In the genomic region with DNA sequence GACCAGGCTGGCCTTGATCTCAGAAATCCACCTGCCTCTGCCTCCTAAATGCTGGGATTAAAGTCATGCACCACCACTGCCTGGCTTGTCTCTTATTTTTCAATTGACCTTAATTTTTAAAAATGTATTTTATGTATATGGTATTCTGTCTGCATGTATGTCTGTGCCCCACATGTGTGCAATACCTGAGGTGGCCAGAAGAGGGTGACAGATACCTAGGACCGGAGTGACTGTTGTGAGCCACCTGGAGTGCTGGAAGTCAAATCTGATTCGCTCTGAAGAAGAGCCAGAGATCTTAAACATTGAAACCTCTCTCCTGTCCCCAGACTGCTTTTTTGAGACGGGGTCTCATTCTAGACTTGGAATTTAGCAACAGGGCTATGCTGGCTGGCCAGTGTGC, we compare ENCODE assay signal across 14 mouse cellular contexts. TPM values are rescaled to one million over a fixed set of nuclear protein-coding genes. Genes with fewer than 3 reads are reported as not detected.
DNase-seq lines count a peak whose midpoint lies in the region; ATAC-seq and TF ChIP-seq lines count a peak whose summit lies in the region.
"Had no signal": no experiment of that assay in that cellular context is flagged by ENCODE, and none has a peak within 500 bp of the region (broad histone marks: within the 10 kb centered on the region; RNA-seq: fewer than 3 reads in every experiment).

No protein-coding gene starts in this region.

- no peaks in the 10 kb centered on the region for H3K9me3 ChIP-seq in liver, embryonic 12.5 days (replicated peaks)
- no peaks in the 10 kb centered on the region for H3K9me3 ChIP-seq in G1E (replicated peaks)
- H3K9me3 ChIP-seq: embryonic facial prominence, embryonic 13.5 days; midbrain, embryonic 10.5 days had no signal

- H3K4me1 ChIP-seq in liver, embryonic 12.5 days = no peaks in the 10 kb centered on the region
- H3K4me1 ChIP-seq in G1E (ENCODE audit: insufficient read depth, low read depth, low read length) = no peaks in the 10 kb centered on the region
- H3K4me1 ChIP-seq: embryonic facial prominence, embryonic 13.5 days had no signal

- 0 out of 2 replicates have a peak, but pooled peaks have one; percentile 21 for TF ChIP-seq CTCF in G1E (IDR thresholded peaks at IDR 0.05; ENCODE audit: low read depth, low read length)

- no peak for ATAC-seq in liver, embryonic 12.5 days
- ATAC-seq in G1E (ENCODE audit: extremely low read depth, insufficient number of reproducible peaks, low FRiP score, poor library complexity, severe bottlenecking) = no peak
- ATAC-seq: hindbrain, embryonic 16.5 days had no signal

- no peak overlapping the region for H3K9ac ChIP-seq in liver, embryonic 12.5 days
- H3K9ac ChIP-seq: embryonic facial prominence, embryonic 13.5 days had no signal

- H3K27me3 ChIP-seq in liver, embryonic 12.5 days (replicated peaks) = peaks cover 3% of the 10 kb centered on the region; the same call in 1 of the 2 replicates
- peaks cover 14% of the 10 kb centered on the region for H3K27me3 ChIP-seq in G1E (ENCODE audit: insufficient read depth, low read length)
- H3K27me3 ChIP-seq: embryonic facial prominence, embryonic 13.5 days had no signal

- H3K27ac ChIP-seq in liver, embryonic 12.5 days = no peak overlapping the region
- H3K27ac ChIP-seq: embryonic facial prominence, embryonic 13.5 days; midbrain, embryonic 10.5 days had no signal

- H3K36me3 ChIP-seq in liver, embryonic 12.5 days = no peaks in the 10 kb centered on the region
- H3K36me3 ChIP-seq in G1E (replicated peaks) = no peaks in the 10 kb centered on the region
- H3K36me3 ChIP-seq: embryonic facial prominence, embryonic 13.5 days; midbrain, embryonic 10.5 days had no signal

- intact Hi-C loops in heart, postnatal 36 days (cut with DNase I) = no loop called here

- H3K4me3 ChIP-seq in liver, embryonic 12.5 days = no peak overlapping the region
- no peak overlapping the region for H3K4me3 ChIP-seq in G1E (ENCODE audit: low read depth, low read length)
- H3K4me3 ChIP-seq: embryonic facial prominence, embryonic 13.5 days; midbrain, embryonic 10.5 days had no signal

- DNase-seq in liver (peak; percentile 53), G1E (ENCODE audit: low spot score) (no peak)
- peak; percentile 51 for DNase-seq in c-Kit-positive CD71-positive TER-119-positive erythroid progenitor cells, embryonic 14.5 days (ENCODE audit: low spot score)
- peak; percentile 45 to 76 for DNase-seq in spleen, postnatal 4 days (ENCODE audit: low spot score in 2 of 2)
- DNase-seq in gastrocnemius, postnatal 10 days = no peak
- DNase-seq in layer of hippocampus, postnatal 25 days (ENCODE audit: extremely low spot score in 1 of 2, low spot score in 1 of 2) = no peak
- DNase-seq in heart, postnatal 36 days = no peak
- DNase-seq: adrenal gland, postnatal 25 days; gastrocnemius, postnatal 25 days had no signal

- no peak overlapping the region for H3K4me2 ChIP-seq in liver, embryonic 12.5 days
- H3K4me2 ChIP-seq: embryonic facial prominence, embryonic 13.5 days had no signal

- 61% methylated on average over 3 of the region's 3 CpGs for WGBS in liver, embryonic 12.5 days (ENCODE audit: insufficient replicate concordance)

RNA-seq across cellular contexts. Expression of gene Gm4869, which starts 26.9 kb away (rescaled TPM):
- polyA plus RNA-seq in liver, embryonic 12.5 days (2016; fragmentation: Nextera tagmentation; extraction: Ambion mirVana) = not detected in 2 replicates
- total RNA-seq in G1E (2014; fragmentation: Nextera tagmentation) (not detected in 2 replicates), G1E (2017) (not detected in 2 replicates)
- polyA plus RNA-seq in G1E (2012) = not detected in 2 replicates
- not detected for total RNA-seq in gastrocnemius, postnatal 10 days (2021)
- total RNA-seq in layer of hippocampus, postnatal 25 days (2021) = not detected
- total RNA-seq in heart, postnatal 36 days (2021) = not detected
- total RNA-seq: gastrocnemius, postnatal 25 days; left cerebral cortex, postnatal 14 days had no signal
- polyA plus RNA-seq: embryonic facial prominence, embryonic 13.5 days; hindbrain, embryonic 16.5 days; midbrain, embryonic 10.5 days had no signal

RNA-seq across cellular contexts. Expression of gene Chst12, which starts 33.0 kb away (rescaled TPM):
- polyA plus RNA-seq in liver, embryonic 12.5 days (2016; fragmentation: Nextera tagmentation; extraction: Ambion mirVana) = 12.4 TPM in 2 replicates
- not detected in 2 replicates for total RNA-seq in G1E (2014; fragmentation: Nextera tagmentation)
- 0.16 and 0.17 TPM in 2 replicates for total RNA-seq in G1E (2017)
- polyA plus RNA-seq in G1E (2012) = 0.34 and 0.36 TPM in 2 replicates
- 10 to 100 TPM in 1 of 2 experiments, 1 to 10 TPM in 1; 9.6 to 14.5 TPM for total RNA-seq in gastrocnemius, postnatal 10 days (2021)
- 10 to 100 TPM; 18.8 to 19.5 TPM for total RNA-seq in layer of hippocampus, postnatal 25 days (2021)
- 1 to 10 TPM; 5.5 to 6.7 TPM for total RNA-seq in heart, postnatal 36 days (2021)

RNA-seq across cellular contexts. Expression of gene Eif3b, which starts 53.2 kb away (rescaled TPM):
- 217 and 229 TPM in 2 replicates for polyA plus RNA-seq in liver, embryonic 12.5 days (2016; fragmentation: Nextera tagmentation; extraction: Ambion mirVana)
- total RNA-seq in G1E (2014; fragmentation: Nextera tagmentation) = 237 and 276 TPM in 2 replicates
- 87.5 and 137 TPM in 2 replicates for total RNA-seq in G1E (2017)
- polyA plus RNA-seq in G1E (2012) = 101 and 133 TPM in 2 replicates
- total RNA-seq in gastrocnemius, postnatal 10 days (2021) = 10 to 100 TPM; 96.5 to 98.6 TPM
- 10 to 100 TPM; 89.2 to 95.6 TPM for total RNA-seq in layer of hippocampus, postnatal 25 days (2021)
- total RNA-seq in heart, postnatal 36 days (2021) = 10 to 100 TPM; 89.8 to 97.7 TPM

Comparison
In these comparisons a context has a peak if more than half of its experiments do, and no peak if none do; other contexts are left out.
1. DNase-seq: peak in liver (single experiment), c-Kit-positive CD71-positive TER-119-positive erythroid progenitor cells, embryonic 14.5 days (single experiment) and spleen, postnatal 4 days (2 of 2); none in G1E (single experiment), gastrocnemius, postnatal 10 days (single experiment), layer of hippocampus, postnatal 25 days (0 of 2) and heart, postnatal 36 days (0 of 2).
2. RNA of gene Chst12, which starts 33.0 kb away (total RNA-seq): 18.8 to 19.5 TPM in layer of hippocampus, postnatal 25 days, 9.6 to 14.5 TPM in gastrocnemius, postnatal 10 days and 5.5 to 6.7 TPM in heart, postnatal 36 days; 0.16 to 0.17 TPM in G1E; every median in the first group is over 4 times any median in the second.